Mouse (Mus musculus) telencephalon, adult 2 months (tissue): ENCODE measurements at regions not wholly inside any gene's neighbourhood (a gene's known extent, or its start where the extent isn't known, plus 50 kb on each side); places are given as distances from the start of the nearest gene placed in this dataset.

Experiments used
- DNase-seq: peaks from one replicate; pipeline ENCODE4 v3.0.0-alpha.2; 2011; ENCODE audit warnings: low read depth, low spot score

GRCm38 (mm10) chr12:5566231-5566630, 190.7 kb upstream of the Klhl29 start:
- DNase-seq = no peak

- DNase-seq = no peak
These were observed 177.1 kb upstream of the Klhl29 start for GRCm38 (mm10) chr12:5552607-5553006.

- no peak for DNase-seq
These were observed 176.4 kb upstream of the Klhl29 start for GRCm38 (mm10) chr12:5551901-5552300.

GRCm38 (mm10) chr12:5549796-5550195, 174.3 kb upstream of the Klhl29 start:
- no peak for DNase-seq

- DNase-seq = no peak
These were observed 172.2 kb upstream of the Klhl29 start for GRCm38 (mm10) chr12:5547698-5548097.

- DNase-seq = no peak
These were observed 167.2 kb upstream of the Klhl29 start for GRCm38 (mm10) chr12:5542701-5543100.

GRCm38 (mm10) chr12:5496299-5496698, 120.8 kb upstream of the Klhl29 start:
- no peak for DNase-seq

GRCm38 (mm10) chr12:5494657-5495512, 119.4 kb upstream of the Klhl29 start:
- DNase-seq = no peak

- DNase-seq = no peak
These were observed 88.9 kb upstream of the Klhl29 start for GRCm38 (mm10) chr12:5464250-5464899.

GRCm38 (mm10) chr12:5453157-5453556, 77.7 kb upstream of the Klhl29 start:
- DNase-seq = no peak

GRCm38 (mm10) chr12:5443730-5444129, 68.2 kb upstream of the Klhl29 start:
- no peak for DNase-seq

- DNase-seq = no peak
These were observed 67.6 kb upstream of the Klhl29 start for GRCm38 (mm10) chr12:5443091-5443531.

GRCm38 (mm10) chr12:5442679-5443078, 67.2 kb upstream of the Klhl29 start:
- no peak for DNase-seq

- DNase-seq = no peak
These were observed 65.0 kb upstream of the Klhl29 start for GRCm38 (mm10) chr12:5440482-5440881.

- DNase-seq = no peak
These were observed 60.4 kb upstream of the Klhl29 start for GRCm38 (mm10) chr12:5435876-5436275.

GRCm38 (mm10) chr12:5434060-5434459, 58.6 kb upstream of the Klhl29 start:
- DNase-seq = no peak

- DNase-seq = no peak
These were observed 57.2 kb upstream of the Klhl29 start for GRCm38 (mm10) chr12:5432688-5433087.

- DNase-seq = peak; percentile 24
These were observed 53.3 kb upstream of the Klhl29 start for GRCm38 (mm10) chr12:5428733-5429132.
